Mouse (Mus musculus): ENCODE measurements around the gene Tigd3. TPM values are rescaled to one million over a fixed set of nuclear protein-coding genes. Genes with fewer than 3 reads are reported as not detected.

Gene Tigd3
- polyA plus RNA-seq, 2 experiments, result 1.7 to 4.8 TPM

DNA sequence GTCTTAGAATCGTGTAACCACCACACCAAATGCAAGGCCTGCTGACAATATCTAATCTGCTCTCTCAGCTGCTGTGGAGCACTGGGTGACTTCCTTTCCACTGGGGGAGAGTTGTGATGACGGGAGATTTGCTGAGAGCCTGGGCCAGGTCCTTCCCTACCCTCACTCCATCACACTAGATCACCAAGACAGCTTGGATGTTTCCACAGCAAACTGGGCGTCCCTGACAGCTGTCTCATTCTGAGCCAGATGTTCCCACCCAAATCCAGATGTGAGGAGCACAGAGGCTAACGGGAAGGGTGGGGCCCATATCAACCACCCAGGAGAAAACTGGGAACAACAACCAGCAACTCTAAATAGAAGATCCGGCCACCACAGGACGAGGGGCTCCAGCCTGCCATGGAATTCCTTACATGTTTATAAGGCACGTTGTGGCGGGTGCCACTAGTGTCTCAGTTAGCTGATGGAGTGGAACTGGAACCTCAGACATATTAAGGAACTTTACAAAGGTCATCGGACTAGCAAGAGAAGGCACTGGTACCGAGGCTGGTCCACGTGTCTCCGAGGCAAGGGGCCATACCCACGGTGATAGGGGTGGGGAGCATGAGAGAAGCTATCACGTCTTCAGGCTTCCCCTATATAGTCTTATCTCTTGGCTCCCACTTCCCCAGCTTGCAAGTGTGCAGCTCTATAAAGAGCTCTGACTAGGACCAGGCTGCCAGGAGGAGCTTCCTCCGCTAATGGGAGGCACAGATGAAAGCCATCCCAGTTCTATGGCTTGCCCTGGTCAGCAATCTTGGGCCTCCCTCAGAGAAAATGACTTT is 28.4 kb upstream of the Tigd3 start:
- Histone ChIP-seq H3K4me1 (ENCODE audit: control insufficient read depth, insufficient read depth, low read length) (peaks cover 2% of the 10 kb centered on the region; the same call in 1 of the 2 replicates), H3K4me3 (replicated peaks; ENCODE audit: low read length) (0 out of 2 replicates have a peak overlapping the region, but pooled peaks have one; percentile 4), H3K36me3 (ENCODE audit: control insufficient read depth, insufficient read depth, low read length) (peaks cover 2% of the 10 kb centered on the region), H3K27me3 (ENCODE audit: control insufficient read depth, insufficient read depth, low read length) (0 out of 2 replicates have a peak, but pooled peaks cover 5% of the 10 kb centered on the region), H3K9ac (ENCODE audit: low read depth, low read length, severe bottlenecking) (no peak overlapping the region), H3K27ac (replicated peaks; ENCODE audit: low read depth, low read length) (no peak overlapping the region), H3K9me3 (ENCODE audit: control insufficient read depth, low read length) (no peaks in the 10 kb centered on the region), H3K4me2 (replicated peaks; ENCODE audit: low read depth, low read length, severe bottlenecking) (peak overlapping the region; percentile 15; the same call in 1 of the 2 replicates)
- no peak for TF ChIP-seq POLR2A (IDR thresholded peaks at IDR 0.05; ENCODE audit: borderline replicate concordance, extremely low read depth, insufficient read depth, insufficient read length)
- DNase-seq (ENCODE audit: low spot score), result no peak
- no peak for ATAC-seq (ENCODE audit: low FRiP score, low read depth)
- WGBS, result 69% methylated on average over 15 of the region's 15 CpGs

DNA sequence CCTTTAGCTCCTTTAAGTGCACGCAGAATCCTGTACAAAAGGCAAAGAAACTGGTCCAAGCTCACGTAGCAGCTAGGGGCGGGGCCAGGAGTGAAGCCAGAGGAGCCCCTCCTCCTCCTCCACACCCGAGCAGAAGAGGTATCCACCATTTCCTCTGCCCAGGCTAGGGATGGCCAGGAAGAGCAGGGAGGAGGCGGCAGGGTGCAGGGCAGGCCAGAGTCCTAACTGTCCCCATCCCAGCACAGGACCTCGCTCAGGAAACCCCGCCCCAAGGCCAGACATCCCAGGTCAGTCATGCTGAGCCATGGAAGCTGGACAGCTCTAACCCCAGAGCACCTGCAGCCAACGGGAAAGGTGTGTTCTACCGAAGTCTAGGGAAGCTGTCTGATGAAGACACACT is 27.8 kb upstream of the Tigd3 start:
- 0 out of 2 replicates have a peak, but pooled peaks cover 5% of the 10 kb centered on the region for H3K27me3 ChIP-seq (ENCODE audit: control insufficient read depth, insufficient read depth, low read length)
- no peak for DNase-seq (ENCODE audit: low spot score)

DNA sequence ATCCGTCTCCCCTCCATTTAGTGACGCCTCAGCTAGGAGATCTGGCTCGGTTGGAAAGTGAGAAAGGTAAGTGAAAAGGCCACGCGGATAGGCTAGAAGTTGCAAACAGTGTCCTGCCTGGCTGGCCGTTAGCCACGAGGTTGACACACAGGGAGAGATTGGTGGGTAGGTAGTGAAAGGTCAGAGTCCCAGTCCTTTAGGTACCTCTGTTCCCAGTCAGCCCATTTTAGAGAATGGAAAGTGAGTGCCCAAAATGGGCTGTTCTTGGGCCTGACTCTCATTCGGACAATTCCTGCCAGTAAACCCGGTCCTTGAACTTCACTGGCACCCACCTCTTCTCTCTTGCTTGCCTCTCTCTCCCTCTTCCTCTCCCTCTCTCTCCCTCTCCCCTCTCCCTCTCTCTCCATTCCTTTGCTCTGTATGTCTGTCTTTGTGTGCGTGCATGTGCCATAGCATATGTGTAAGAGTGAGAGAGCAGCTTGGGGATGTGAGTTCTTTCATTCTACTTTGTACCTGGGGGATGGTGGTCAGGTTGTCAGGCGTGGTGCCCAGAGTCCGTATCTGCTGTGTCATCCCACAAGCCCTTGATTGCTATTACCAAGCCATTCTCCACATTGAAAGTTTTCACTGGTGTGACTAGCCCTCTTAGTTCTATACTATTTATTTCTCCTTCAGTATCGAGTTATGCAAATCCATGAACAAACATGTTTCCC is 19.2 kb upstream of the Tigd3 start, which contains the start of gene Dpf2:
Gene Dpf2, minus strand, starts transcription at position 4 of the 713 bp plus-strand sequence.
- peaks cover 19% of the 10 kb centered on the region for H3K4me1 ChIP-seq (ENCODE audit: control insufficient read depth, insufficient read depth, low read length)
- TF ChIP-seq POLR2A (IDR thresholded peaks at IDR 0.05; ENCODE audit: borderline replicate concordance, extremely low read depth, insufficient read depth, insufficient read length), result no peak
- 21% methylated on average over 13 of the region's 13 CpGs for whole genome bisulfite sequencing
- H3K27ac ChIP-seq (replicated peaks; ENCODE audit: low read depth, low read length), result peak within 1 kb of the TSS; percentile 84
- peak within 1 kb of the TSS; percentile 95 for H3K9ac ChIP-seq (ENCODE audit: low read depth, low read length, severe bottlenecking)
- no peak; the same call in 1 of the 2 replicates for ATAC-seq (ENCODE audit: low FRiP score, low read depth)
- H3K9me3 ChIP-seq (ENCODE audit: control insufficient read depth, low read length), result no peaks in the 10 kb centered on the region
- H3K4me2 ChIP-seq (replicated peaks; ENCODE audit: low read depth, low read length, severe bottlenecking), result peak within 1 kb of the TSS; percentile 75
- no peak for DNase-seq (ENCODE audit: low spot score)
- no peaks in the 10 kb centered on the region for H3K27me3 ChIP-seq (ENCODE audit: control insufficient read depth, insufficient read depth, low read length)
- peak within 1 kb of the TSS; percentile 98 for H3K4me3 ChIP-seq (replicated peaks; ENCODE audit: low read length)
- peaks cover 8% of the 10 kb centered on the region for H3K36me3 ChIP-seq (ENCODE audit: control insufficient read depth, insufficient read depth, low read length)

More for the DNA sequence above, 27.8 kb upstream of the Tigd3 start:
- no peak for ATAC-seq (ENCODE audit: low FRiP score, low read depth)
- H3K27ac ChIP-seq (replicated peaks; ENCODE audit: low read depth, low read length), result no peak overlapping the region
- H3K9me3 ChIP-seq (ENCODE audit: control insufficient read depth, low read length), result no peaks in the 10 kb centered on the region
- H3K9ac ChIP-seq (ENCODE audit: low read depth, low read length, severe bottlenecking), result peak overlapping the region; percentile 12; the same call in 1 of the 2 replicates
- TF ChIP-seq POLR2A (IDR thresholded peaks at IDR 0.05; ENCODE audit: borderline replicate concordance, extremely low read depth, insufficient read depth, insufficient read length), result no peak
- peak overlapping the region; percentile 15; the same call in 1 of the 2 replicates for H3K4me2 ChIP-seq (replicated peaks; ENCODE audit: low read depth, low read length, severe bottlenecking)
- H3K4me3 ChIP-seq (replicated peaks; ENCODE audit: low read length), result no peak overlapping the region
- WGBS, result 20% methylated on average over 9 of the region's 9 CpGs
- H3K36me3 ChIP-seq (ENCODE audit: control insufficient read depth, insufficient read depth, low read length), result peaks cover 6% of the 10 kb centered on the region
- H3K4me1 ChIP-seq (ENCODE audit: control insufficient read depth, insufficient read depth, low read length), result no peaks in the 10 kb centered on the region

DNA sequence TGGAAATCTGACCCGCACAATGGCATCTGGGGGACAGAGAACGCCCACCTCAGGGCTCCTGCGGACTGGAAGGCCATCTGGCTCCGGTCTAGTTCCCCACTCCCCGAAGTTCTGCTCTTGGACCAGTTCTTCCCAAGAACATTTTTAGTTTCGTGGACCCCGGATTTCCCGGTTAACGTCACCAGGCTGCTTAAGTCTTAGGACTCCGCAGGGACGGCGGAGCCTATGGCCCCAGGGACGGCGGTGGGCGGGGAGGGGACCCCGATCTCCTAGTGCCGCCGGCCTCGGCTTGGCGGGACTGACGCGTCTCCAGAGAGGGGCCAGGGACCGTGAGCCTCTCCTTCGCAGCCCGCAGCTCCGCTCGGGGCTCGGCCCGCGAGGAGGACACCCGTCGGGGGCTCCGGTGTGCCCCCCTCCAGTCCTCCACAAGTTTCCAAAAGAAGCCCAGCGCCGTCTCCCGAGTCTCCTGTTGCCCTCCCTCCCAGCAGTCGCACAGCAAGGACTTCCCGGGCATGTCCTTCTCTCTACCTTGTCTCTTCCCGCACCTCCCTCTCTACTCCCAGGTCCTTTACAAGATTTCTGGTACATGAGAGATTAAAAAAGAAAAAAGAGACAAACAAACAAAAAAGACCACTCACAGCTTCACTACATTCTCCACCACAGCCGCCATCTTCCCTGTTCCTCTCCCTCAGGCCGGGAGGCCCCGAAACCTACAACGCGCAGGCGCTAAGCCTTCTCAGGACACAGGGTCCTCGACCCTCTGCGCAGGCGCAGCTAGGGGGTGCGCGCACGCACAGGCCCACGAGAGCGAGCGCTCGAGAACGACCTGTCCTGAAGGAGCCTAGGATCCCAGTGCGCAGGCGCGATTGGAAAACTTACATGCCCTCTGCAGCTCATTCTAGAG is 18.4 kb upstream of the Tigd3 start:
- H3K27ac ChIP-seq (replicated peaks; ENCODE audit: low read depth, low read length), result peak overlapping the region; percentile 84
- no peaks in the 10 kb centered on the region for H3K27me3 ChIP-seq (ENCODE audit: control insufficient read depth, insufficient read depth, low read length)
- peak; percentile 99 for DNase-seq (ENCODE audit: low spot score)

More for the DNA sequence above, 18.4 kb upstream of the Tigd3 start:
- H3K36me3 ChIP-seq (ENCODE audit: control insufficient read depth, insufficient read depth, low read length), result peaks cover 6% of the 10 kb centered on the region
- peak overlapping the region; percentile 98 for H3K4me3 ChIP-seq (replicated peaks; ENCODE audit: low read length)
- H3K4me1 ChIP-seq (ENCODE audit: control insufficient read depth, insufficient read depth, low read length), result peaks cover 19% of the 10 kb centered on the region
- H3K4me2 ChIP-seq (replicated peaks; ENCODE audit: low read depth, low read length, severe bottlenecking), result peak overlapping the region; percentile 75
- H3K9me3 ChIP-seq (ENCODE audit: control insufficient read depth, low read length), result no peaks in the 10 kb centered on the region
- peak overlapping the region; percentile 95 for H3K9ac ChIP-seq (ENCODE audit: low read depth, low read length, severe bottlenecking)
- peak; percentile 97; the same call in 1 of the 2 replicates for TF ChIP-seq POLR2A (IDR thresholded peaks at IDR 0.05; ENCODE audit: borderline replicate concordance, extremely low read depth, insufficient read depth, insufficient read length)
- peak; percentile 93 for ATAC-seq (ENCODE audit: low FRiP score, low read depth)
- WGBS, result under 1% methylated on average over 46 of the region's 59 CpGs

All from limb, embryonic 14.5 days (tissue).